Mouse (Mus musculus) forelimb bud, embryonic 11.5 days (tissue): ENCODE measurements around the gene Hrh1.

ENCODE experiments used
- DNase-seq: peaks from one replicate; pipeline ENCODE4 v3.0.0-alpha.2; 2012; ENCODE audit warnings: low read depth, low spot score

The Hrh1 gene

DNA sequence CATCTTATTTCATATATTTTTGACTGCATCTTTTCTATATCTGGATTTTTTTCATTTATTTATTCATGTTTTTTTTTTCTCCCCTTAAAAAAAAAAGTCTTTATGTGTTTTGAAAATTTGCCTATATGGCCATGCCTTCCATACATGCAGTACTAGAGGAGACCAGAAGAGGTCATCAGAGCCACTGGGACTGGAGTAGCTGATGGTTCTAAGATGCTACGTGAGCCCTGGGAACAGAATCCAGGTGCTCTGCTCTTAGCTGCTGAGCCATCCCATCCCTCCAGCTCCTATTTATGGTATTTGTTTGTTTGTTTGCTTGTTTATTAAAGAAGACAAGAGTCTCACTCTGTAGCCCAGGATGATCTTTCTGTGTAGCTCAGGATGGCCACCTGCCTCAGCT, 8.9 kb downstream of the Hrh1 start:
- DNase-seq, result no peak

DNA sequence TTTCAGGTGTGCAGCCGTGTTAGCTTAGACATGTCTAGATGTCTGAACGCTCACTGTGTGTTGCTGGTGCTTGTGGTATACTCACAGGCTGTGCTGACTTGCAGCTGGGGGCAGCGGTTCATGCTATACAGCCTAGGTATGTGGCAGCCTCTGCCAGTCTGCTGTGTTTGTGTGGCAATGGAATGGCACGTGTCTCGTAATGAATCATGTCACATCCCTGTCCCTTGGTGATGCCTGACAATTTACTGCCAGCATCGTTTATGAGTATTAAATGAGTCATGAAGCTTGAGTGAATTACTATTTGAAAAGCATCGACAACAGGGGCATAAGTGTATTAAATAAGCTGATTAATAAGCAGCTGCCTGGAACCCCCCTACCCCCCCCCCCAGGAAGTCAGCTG, 9.3 kb downstream of the Hrh1 start:
- DNase-seq, result no peak

DNA sequence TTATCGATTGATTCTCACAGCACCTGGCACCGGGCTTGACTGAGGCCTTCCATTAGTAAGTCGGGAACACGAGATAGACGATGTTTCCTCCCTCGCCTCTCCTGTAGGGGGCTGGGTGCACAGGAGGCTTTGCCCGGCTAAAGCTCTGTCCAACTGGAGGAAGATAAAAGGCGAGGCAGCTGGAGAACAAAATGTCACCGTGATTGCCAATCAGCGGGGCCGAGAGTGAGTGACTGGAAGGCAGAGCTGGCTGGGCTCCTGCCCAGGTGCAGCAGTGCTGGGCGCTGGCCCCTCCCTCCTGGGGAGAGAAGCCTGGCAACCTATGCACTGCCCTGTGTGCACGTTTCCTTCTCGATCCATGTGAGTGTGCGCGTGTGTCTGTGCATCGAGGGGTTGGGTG, 10.5 kb downstream of the Hrh1 start:
- DNase-seq, result no peak

DNA sequence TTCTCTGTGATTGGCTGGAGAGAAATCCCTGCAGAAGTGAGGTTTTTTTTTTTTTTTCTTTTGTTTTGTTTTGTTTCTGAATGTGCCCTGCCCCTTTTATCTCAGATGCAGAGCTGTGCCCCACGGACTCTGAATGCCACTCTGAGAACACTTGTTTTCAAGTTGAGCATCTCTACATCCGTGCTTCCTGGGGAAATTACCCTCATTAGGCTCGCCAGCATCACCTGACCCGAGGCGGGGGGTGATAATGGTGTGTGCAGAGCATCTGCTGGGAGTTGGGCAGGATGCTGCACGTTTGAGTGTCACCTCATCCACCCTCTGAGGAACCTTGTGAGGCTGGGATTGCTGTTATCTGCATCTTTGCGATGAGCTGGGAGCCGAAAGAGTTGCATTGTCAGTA, 14.2 kb downstream of the Hrh1 start:
- no peak for DNase-seq

DNA sequence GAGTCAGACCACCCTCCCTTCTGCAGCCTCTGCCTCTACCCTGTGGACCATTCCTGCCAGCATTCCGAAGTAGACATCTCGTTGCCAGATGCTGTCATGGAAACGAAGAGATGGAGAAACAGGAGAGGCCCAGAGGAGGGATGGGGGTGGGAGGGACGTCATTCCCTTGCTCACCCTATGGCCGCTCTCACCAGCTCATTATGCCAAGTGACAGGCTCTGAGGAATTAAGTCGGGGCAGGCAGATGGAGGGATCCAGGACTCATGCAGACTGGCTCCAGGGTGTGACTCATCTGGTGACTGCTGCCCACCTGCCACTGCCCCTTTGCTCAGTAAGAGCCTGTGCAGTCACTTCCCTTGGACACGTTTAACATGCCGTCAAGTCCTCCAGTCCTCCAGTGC, 16.8 kb downstream of the Hrh1 start:
- no peak for DNase-seq

DNA sequence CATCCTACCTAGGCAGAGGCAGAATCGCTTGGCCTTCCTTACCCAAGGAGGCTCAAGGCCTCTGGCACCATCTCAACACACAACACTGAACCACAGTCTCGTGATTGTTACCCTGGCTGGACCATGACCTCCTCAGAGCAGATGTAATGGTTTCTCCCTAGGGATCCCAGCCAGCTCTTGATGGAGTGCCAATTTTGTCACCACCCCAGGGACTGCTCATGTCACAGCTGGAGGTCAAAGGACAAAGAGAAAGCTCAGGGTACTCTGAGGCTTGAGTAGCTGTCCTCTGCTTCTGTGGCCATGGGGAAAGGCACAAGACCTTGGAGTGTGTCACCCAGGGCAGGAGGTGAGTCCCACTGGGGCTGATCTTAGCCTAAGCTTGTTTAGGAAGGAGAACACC, 20.3 kb downstream of the Hrh1 start:
- DNase-seq, result no peak

DNA sequence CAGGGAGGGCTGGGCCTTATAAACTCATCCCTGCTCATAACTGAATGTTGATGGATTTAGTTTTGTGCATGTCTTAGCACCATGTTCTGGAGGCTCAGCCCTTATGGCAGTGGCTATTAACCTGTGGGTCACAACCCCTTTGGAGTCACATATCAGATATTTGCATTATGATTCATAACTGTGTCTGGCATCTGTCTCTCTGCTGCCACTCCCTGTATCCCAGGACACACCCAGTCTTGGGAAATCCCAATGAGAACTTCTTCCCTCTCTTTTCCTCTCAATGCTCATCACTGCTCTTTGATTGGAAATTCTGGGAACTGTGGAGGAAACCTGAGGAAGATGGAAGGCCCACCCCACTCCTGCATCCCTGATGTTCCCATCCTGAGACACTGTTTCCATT, 23.3 kb downstream of the Hrh1 start:
- no peak for DNase-seq

DNA sequence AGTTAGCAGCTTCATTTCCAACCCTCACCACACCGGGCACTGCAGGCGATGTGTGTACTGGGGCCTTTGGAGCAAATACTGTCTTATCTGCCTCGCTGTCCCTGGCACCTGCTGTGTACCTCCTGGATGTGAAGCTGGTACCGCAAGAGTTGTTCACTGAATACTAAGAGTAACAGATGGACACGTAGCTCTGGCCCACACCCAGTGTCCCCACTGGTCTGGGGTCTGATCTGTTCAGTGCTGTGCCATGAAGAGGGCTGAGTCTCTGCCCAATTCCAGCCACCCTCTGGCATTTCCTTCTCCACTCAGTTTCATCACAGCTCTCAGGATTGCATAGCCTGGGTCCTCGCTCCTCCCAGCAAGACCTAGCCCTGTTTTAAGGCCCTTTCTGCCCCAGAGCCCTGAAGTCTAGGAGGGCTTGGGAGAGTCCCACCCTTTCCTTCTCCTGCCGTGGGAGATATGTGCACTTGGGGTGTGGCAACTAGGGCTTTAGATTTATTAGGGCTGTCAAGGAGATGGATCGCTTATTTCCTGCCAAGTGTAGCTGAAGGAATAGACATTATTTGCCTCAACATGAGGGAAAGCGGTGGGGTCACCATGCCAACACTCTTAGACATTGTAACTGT, 25.4 kb downstream of the Hrh1 start:
- no peak for DNase-seq

GRCm38 (mm10) chr6:114425343-114425742, 27.6 kb downstream of the Hrh1 start:
- DNase-seq, result no peak

DNA sequence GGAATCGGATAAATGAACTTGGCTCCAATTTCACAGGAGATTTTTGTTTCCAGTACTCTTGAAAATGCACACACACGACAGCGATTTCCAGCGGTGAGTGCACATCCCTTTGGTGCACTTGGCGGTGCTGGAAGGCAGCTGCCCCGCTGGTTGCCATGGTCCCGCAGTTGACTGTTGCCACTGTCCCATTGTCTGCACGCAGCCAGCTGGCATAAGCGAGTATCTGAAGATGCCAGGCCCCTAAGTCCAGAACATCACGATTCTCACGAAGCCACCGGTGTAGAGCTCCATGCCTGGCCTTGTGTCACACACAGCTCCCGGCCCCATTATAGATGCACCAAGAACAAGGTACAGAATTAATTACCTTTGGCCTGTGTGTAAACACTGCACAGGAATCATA, 29.9 kb downstream of the Hrh1 start:
- no peak for DNase-seq

DNA sequence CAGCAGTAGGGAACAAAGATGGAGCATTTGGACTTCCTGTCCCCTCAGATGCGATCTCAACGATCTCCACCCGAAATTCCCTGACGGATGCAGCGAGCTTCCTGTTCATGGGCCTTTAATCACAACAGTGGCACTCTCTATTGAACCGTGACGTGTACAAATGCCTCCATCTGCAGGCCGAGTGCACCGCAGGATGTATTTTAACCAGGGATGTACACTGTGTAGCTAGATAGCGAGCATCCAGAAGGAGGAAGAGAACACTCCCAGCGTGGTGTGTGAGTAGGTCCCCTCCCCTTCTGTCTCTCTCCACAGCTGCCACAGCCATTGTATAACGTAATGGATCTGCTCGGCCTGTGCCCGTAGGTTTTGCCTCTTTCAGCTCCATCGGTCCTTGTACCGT, 31.1 kb downstream of the Hrh1 start:
- no peak for DNase-seq

DNA sequence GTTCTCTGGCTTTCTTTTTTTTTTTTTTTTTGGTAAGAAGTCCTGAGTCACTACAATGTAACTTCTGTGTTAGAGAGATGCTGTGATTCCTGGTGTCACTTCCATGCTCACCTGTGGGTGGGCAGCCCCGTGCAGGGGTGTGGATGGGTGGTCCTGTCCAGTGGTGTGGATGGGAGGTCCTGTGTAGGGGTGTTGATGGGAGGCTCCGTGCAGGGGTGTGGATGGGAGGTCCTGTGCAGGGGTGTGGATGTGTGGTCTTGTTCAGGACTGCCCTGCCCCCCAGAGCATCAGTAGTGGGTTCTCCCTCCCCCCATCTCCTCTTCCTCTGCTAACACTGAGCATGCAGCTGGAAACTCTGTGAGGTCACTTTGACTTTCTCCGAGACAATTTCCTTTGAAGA, 34.9 kb downstream of the Hrh1 start:
- no peak for DNase-seq

GRCm38 (mm10) chr6:114434524-114434923, 36.8 kb downstream of the Hrh1 start:
- DNase-seq, result no peak

- peak; percentile 24 for DNase-seq
These were observed 42.6 kb downstream of the Hrh1 start for GRCm38 (mm10) chr6:114440302-114440701.

DNA sequence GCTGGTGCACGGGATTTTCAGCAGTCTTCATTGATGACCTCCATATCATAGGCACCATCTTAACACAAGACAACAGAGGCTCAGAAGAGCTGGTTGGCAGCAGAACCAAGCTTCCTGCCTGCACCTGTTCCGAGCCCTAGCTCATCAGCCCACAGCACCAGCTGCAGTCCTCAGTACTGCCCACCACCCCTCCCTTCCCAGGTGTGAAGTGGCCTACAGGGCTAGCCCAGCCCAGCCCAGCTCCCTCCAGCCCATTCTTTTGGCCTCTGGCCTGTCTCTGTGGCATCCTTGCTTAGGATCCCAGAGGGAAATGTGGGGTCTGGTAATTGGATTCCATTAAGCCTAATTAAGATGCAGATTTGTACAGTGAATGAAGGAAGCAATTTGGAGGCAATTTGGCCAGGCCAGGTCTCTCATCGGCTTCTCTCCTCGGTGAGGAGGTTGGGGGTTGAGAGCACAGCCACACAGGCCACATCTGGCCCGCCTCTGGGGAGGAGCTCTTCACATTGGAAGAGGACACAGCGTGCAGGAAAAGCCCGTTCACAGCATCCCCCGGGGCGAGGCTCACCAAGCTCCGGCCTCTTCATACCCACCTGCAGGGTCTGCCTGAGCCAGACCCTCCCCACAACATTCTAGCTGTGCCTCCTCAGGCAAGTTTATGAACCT, 43.2 kb downstream of the Hrh1 start:
- DNase-seq, result no peak

GRCm38 (mm10) chr6:114444247-114444844, 46.6 kb downstream of the Hrh1 start:
- DNase-seq, result no peak

- DNase-seq, result no peak
These were observed 47.2 kb downstream of the Hrh1 start for GRCm38 (mm10) chr6:114444976-114445375.

GRCm38 (mm10) chr6:114448888-114449287, 51.2 kb downstream of the Hrh1 start:
- no peak for DNase-seq

GRCm38 (mm10) chr6:114455267-114455666, 57.5 kb downstream of the Hrh1 start:
- no peak for DNase-seq

GRCm38 (mm10) chr6:114456255-114457042, 58.7 kb downstream of the Hrh1 start:
- DNase-seq, result peak; percentile 7

DNA sequence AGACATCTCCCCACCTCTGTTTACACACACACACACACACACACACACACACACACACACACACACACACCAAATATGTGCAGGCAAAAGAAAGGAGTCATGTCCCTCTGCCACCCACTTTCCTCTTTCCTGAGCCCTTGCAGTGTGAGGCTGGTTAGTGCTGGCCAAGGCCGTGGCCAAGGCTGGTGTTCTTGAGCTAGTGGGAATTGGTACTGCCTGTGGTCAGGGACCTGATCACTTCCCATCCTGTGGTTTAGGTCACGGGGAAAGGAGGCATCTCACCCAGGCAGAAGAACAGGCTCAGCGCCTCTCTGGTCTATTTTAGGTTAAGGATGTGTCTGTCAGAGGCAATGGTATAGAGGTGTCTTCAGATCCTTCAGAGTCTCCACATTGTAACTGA, 59.6 kb downstream of the Hrh1 start:
- DNase-seq, result no peak

GRCm38 (mm10) chr6:114458191-114458590, 60.5 kb downstream of the Hrh1 start:
- DNase-seq, result no peak

DNA sequence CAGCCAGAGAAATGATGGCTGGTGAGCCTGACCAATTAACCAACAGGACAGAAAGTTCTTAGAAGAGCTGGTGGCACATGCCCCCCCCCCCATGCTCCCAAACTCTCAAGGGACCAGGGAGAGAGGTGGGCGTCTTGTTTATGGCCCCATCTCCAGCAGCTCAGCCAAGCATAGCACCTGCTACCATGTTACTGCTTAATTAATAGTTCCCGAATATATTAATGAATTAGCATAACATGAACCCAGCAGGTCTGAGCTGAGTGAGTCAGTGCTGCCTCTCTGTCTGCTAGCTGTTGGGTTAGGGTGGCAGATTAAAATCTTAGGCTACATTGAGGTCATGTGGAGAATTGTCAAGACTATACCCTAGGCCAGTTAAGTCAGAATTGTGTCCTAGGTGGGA, 62.2 kb downstream of the Hrh1 start:
- no peak for DNase-seq
